Mouse (Mus musculus): ENCODE measurements around the gene Ccnl1. TPM values are rescaled to one million over a fixed set of nuclear protein-coding genes. Genes with fewer than 3 reads are reported as not detected.
A peak's percentile ranks its signal among the peaks of the same experiment; 100 is the strongest.

Gene Ccnl1
- total RNA-seq, 1 experiment from 2014 or later, result 735 TPM

GRCm38 (mm10) chr3:65960291-65960945, 2.4 kb upstream of the Ccnl1 start:
- no peak for ATAC-seq (replicated peaks; ENCODE audit: insufficient number of reproducible peaks, low FRiP score, low TSS enrichment, poor library complexity, severe bottlenecking)

GRCm38 (mm10) chr3:65959416-65960001, 1.5 kb upstream of the Ccnl1 start:
- ATAC-seq (replicated peaks; ENCODE audit: insufficient number of reproducible peaks, low FRiP score, low TSS enrichment, poor library complexity, severe bottlenecking), result no peak

- no peak for ATAC-seq (replicated peaks; ENCODE audit: insufficient number of reproducible peaks, low FRiP score, low TSS enrichment, poor library complexity, severe bottlenecking)
Measured at GRCm38 (mm10) chr3:65958840-65959185, 764 bp upstream of the Ccnl1 start.

- peak; percentile 52 for ATAC-seq (replicated peaks; ENCODE audit: insufficient number of reproducible peaks, low FRiP score, low TSS enrichment, poor library complexity, severe bottlenecking)
Measured at GRCm38 (mm10) chr3:65957271-65958101, 563 bp downstream of the Ccnl1 start.

GRCm38 (mm10) chr3:65954499-65955391, 3.3 kb downstream of the Ccnl1 start:
- ATAC-seq (replicated peaks; ENCODE audit: insufficient number of reproducible peaks, low FRiP score, low TSS enrichment, poor library complexity, severe bottlenecking), result no peak

- 0 out of 2 replicates have a peak, but pooled peaks have one; percentile 3 for ATAC-seq (replicated peaks; ENCODE audit: insufficient number of reproducible peaks, low FRiP score, low TSS enrichment, poor library complexity, severe bottlenecking)
Measured at GRCm38 (mm10) chr3:65950831-65951365, 7.2 kb downstream of the Ccnl1 start.

- peak; percentile 20; the same call in 1 of the 2 replicates for ATAC-seq (replicated peaks; ENCODE audit: insufficient number of reproducible peaks, low FRiP score, low TSS enrichment, poor library complexity, severe bottlenecking)
Measured at GRCm38 (mm10) chr3:65950304-65950703, 7.7 kb downstream of the Ccnl1 start.

GRCm38 (mm10) chr3:65945277-65945932, 12.6 kb downstream of the Ccnl1 start:
- no peak for ATAC-seq (replicated peaks; ENCODE audit: insufficient number of reproducible peaks, low FRiP score, low TSS enrichment, poor library complexity, severe bottlenecking)

- peak; percentile 48; the same call in 1 of the 2 replicates for ATAC-seq (replicated peaks; ENCODE audit: insufficient number of reproducible peaks, low FRiP score, low TSS enrichment, poor library complexity, severe bottlenecking)
Measured at GRCm38 (mm10) chr3:65944713-65945112, 13.3 kb downstream of the Ccnl1 start.

- ATAC-seq (replicated peaks; ENCODE audit: insufficient number of reproducible peaks, low FRiP score, low TSS enrichment, poor library complexity, severe bottlenecking), result no peak
Measured at GRCm38 (mm10) chr3:65943453-65943852, 14.6 kb downstream of the Ccnl1 start.

GRCm38 (mm10) chr3:65941052-65941451, 17.0 kb downstream of the Ccnl1 start:
- no peak for ATAC-seq (replicated peaks; ENCODE audit: insufficient number of reproducible peaks, low FRiP score, low TSS enrichment, poor library complexity, severe bottlenecking)

GRCm38 (mm10) chr3:65938211-65938610, 19.8 kb downstream of the Ccnl1 start:
- no peak for ATAC-seq (replicated peaks; ENCODE audit: insufficient number of reproducible peaks, low FRiP score, low TSS enrichment, poor library complexity, severe bottlenecking)

GRCm38 (mm10) chr3:65936384-65936783, 21.7 kb downstream of the Ccnl1 start:
- ATAC-seq (replicated peaks; ENCODE audit: insufficient number of reproducible peaks, low FRiP score, low TSS enrichment, poor library complexity, severe bottlenecking), result no peak

GRCm38 (mm10) chr3:65935153-65935552, 22.9 kb downstream of the Ccnl1 start:
- no peak for ATAC-seq (replicated peaks; ENCODE audit: insufficient number of reproducible peaks, low FRiP score, low TSS enrichment, poor library complexity, severe bottlenecking)

GRCm38 (mm10) chr3:65933726-65934125, 24.3 kb downstream of the Ccnl1 start:
- ATAC-seq (replicated peaks; ENCODE audit: insufficient number of reproducible peaks, low FRiP score, low TSS enrichment, poor library complexity, severe bottlenecking), result no peak

GRCm38 (mm10) chr3:65931542-65931941, 26.5 kb downstream of the Ccnl1 start:
- no peak for ATAC-seq (replicated peaks; ENCODE audit: insufficient number of reproducible peaks, low FRiP score, low TSS enrichment, poor library complexity, severe bottlenecking)

GRCm38 (mm10) chr3:65930636-65931035, 27.4 kb downstream of the Ccnl1 start:
- no peak for ATAC-seq (replicated peaks; ENCODE audit: insufficient number of reproducible peaks, low FRiP score, low TSS enrichment, poor library complexity, severe bottlenecking)
